Mouse (Mus musculus): ENCODE measurements around the gene Xirp1. TPM values are rescaled to one million over a fixed set of nuclear protein-coding genes. Genes with fewer than 3 reads are reported as not detected.
A peak's percentile ranks its signal among the peaks of the same experiment; 100 is the strongest.

Xirp1 gene
- polyA plus RNA-seq, 1 experiment from 2014 or later = not detected

DNA sequence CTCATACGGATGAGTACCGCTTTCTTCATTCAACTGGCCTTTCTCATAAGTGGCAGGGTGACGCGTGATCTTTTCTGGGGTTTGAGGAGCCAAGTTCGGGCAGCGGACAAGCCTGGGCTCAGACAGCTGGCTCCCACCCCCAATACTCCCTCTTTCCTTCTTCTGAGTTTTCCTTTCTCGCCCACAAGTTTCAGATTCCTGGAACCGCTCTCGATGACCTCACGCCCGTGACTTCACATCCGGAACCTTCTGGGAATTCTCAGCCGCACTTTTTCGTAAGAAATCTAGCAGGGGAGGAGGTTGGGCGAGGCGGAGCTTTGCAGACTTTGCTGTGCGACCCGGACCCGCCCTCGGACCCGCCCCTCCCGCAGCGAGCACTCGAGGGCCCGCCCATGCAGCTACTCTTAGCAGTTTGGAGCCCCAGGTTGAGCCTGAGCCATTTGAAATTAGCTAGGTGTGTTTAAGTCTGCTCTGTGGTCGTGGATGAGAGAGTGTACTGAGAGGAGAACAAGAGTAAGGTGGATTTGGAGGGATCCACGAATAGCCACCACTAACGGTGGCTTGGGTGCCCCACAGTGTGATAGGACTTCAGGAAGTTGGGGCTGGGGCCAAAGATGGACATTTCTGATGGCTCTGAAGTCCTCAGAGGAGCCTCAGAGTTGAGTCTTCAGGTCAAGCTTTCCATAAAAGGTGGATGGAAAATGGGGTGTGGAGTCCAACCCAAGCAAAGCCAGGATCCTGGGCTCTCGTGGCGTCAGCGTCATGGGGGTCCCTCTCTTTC, 21.3 kb downstream of the Xirp1 start:
- WGBS = 10% methylated on average over 31 of the region's 31 CpGs
- Histone ChIP-seq H3K36me3 (ENCODE audit: control insufficient read depth, insufficient read depth, low read length) (no peaks in the 10 kb centered on the region), H3K27me3 (ENCODE audit: control insufficient read depth, insufficient read depth, low read length) (no peaks in the 10 kb centered on the region), H3K27ac (ENCODE audit: low read depth, low read length) (peak overlapping the region; percentile 74; the same call in 1 of the 2 replicates), H3K4me3 (ENCODE audit: low read length) (peak overlapping the region; percentile 39), H3K9me3 (ENCODE audit: control insufficient read depth, low read length) (no peaks in the 10 kb centered on the region), H3K4me2 (replicated peaks; ENCODE audit: low read depth, low read length) (peak overlapping the region; percentile 67), H3K4me1 (ENCODE audit: control insufficient read depth, insufficient read depth, low read length) (0 out of 2 replicates have a peak, but pooled peaks cover 5% of the 10 kb centered on the region), H3K9ac (ENCODE audit: low read depth, low read length) (peak overlapping the region; percentile 58)
- peak; percentile 92 for ATAC-seq (ENCODE audit: low FRiP score, low TSS enrichment)

DNA sequence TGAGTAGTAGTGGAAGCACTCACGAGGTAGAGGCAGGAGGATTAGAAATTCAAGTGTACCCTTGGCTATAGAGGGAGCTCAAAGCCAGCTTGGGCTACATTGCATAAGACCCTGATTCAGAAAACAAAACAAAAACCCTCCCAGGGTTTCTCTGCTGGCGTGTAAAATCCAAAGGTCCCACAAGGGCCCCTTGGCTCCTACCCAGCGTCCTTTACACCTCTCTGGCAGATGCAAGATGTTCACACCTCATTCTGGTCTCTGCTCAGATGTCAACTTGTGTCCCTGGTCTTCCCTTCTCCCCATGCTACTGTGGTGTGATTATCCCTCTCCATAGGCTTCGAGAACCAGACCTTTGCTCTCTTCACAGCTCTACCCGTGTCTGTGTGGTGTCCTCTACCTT, 22.6 kb downstream of the Xirp1 start:
- no peaks in the 10 kb centered on the region for H3K27me3 ChIP-seq (ENCODE audit: control insufficient read depth, insufficient read depth, low read length)
- H3K9ac ChIP-seq (ENCODE audit: low read depth, low read length) = no peak overlapping the region
- 0 out of 2 replicates have a peak, but pooled peaks cover 5% of the 10 kb centered on the region for H3K4me1 ChIP-seq (ENCODE audit: control insufficient read depth, insufficient read depth, low read length)
- no peaks in the 10 kb centered on the region for H3K9me3 ChIP-seq (ENCODE audit: control insufficient read depth, low read length)
- 65% methylated on average over 5 of the region's 5 CpGs for WGBS
- no peak for ATAC-seq (ENCODE audit: low FRiP score, low TSS enrichment)
- no peak overlapping the region for H3K4me2 ChIP-seq (replicated peaks; ENCODE audit: low read depth, low read length)
- no peaks in the 10 kb centered on the region for H3K36me3 ChIP-seq (ENCODE audit: control insufficient read depth, insufficient read depth, low read length)
- no peak overlapping the region for H3K4me3 ChIP-seq (ENCODE audit: low read length)
- no peak overlapping the region for H3K27ac ChIP-seq (ENCODE audit: low read depth, low read length)

DNA sequence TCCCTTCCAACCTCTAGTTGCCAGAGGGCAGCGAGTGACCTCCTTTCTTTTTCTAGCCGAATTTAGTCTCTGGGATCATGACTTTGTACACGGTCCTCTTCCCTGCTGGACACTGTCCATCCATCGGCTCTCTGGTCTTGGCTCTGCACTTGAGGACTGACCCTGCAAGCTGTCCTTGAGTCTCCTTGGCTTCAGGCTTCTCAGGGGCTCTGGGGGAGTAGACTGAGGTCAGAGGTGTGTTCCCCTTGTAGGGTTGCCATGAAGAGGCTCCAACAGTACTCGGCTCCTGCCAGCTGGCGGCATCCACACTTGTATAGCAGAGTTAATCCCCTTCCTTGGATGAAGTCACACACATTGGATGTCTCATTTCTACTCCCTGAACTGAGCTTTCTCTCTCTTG, 23.8 kb downstream of the Xirp1 start:
- Histone ChIP-seq H3K36me3 (ENCODE audit: control insufficient read depth, insufficient read depth, low read length) (no peaks in the 10 kb centered on the region), H3K4me2 (replicated peaks; ENCODE audit: low read depth, low read length) (no peak overlapping the region), H3K4me1 (ENCODE audit: control insufficient read depth, insufficient read depth, low read length) (0 out of 2 replicates have a peak, but pooled peaks cover 5% of the 10 kb centered on the region), H3K27me3 (ENCODE audit: control insufficient read depth, insufficient read depth, low read length) (no peaks in the 10 kb centered on the region), H3K9ac (ENCODE audit: low read depth, low read length) (no peak overlapping the region), H3K4me3 (ENCODE audit: low read length) (no peak overlapping the region), H3K27ac (ENCODE audit: low read depth, low read length) (no peak overlapping the region), H3K9me3 (ENCODE audit: control insufficient read depth, low read length) (no peaks in the 10 kb centered on the region)
- ATAC-seq (ENCODE audit: low FRiP score, low TSS enrichment) = no peak
- 74% methylated on average over 6 of the region's 6 CpGs for WGBS

DNA sequence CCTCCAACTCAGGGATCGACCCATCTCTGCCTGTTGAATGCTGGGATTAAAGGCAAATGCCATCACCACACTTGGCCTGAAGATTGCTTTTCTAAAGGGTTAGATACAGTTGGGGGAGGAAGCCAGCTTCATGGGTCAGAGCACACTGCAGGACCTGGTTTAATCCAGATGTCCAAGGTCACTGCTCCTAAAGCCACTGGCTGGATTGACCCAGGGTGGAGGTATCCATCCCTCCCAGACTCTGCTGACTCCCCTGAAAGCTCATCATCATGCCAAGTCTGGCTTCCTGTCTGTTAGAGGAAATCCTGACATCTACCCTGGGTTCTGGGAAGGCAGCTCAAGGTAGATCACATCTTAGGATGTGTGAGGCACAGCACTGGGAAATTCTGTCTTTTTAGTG, 24.6 kb downstream of the Xirp1 start:
- Histone ChIP-seq H3K27ac (ENCODE audit: low read depth, low read length) (no peak overlapping the region), H3K9me3 (ENCODE audit: control insufficient read depth, low read length) (no peaks in the 10 kb centered on the region), H3K36me3 (ENCODE audit: control insufficient read depth, insufficient read depth, low read length) (no peaks in the 10 kb centered on the region), H3K4me3 (ENCODE audit: low read length) (no peak overlapping the region), H3K9ac (ENCODE audit: low read depth, low read length) (no peak overlapping the region), H3K4me2 (replicated peaks; ENCODE audit: low read depth, low read length) (no peak overlapping the region), H3K27me3 (ENCODE audit: control insufficient read depth, insufficient read depth, low read length) (no peaks in the 10 kb centered on the region), H3K4me1 (ENCODE audit: control insufficient read depth, insufficient read depth, low read length) (0 out of 2 replicates have a peak, but pooled peaks cover 5% of the 10 kb centered on the region)
- no peak for ATAC-seq (ENCODE audit: low FRiP score, low TSS enrichment)
- 80% methylated on average over 1 of the region's 1 CpGs for WGBS

DNA sequence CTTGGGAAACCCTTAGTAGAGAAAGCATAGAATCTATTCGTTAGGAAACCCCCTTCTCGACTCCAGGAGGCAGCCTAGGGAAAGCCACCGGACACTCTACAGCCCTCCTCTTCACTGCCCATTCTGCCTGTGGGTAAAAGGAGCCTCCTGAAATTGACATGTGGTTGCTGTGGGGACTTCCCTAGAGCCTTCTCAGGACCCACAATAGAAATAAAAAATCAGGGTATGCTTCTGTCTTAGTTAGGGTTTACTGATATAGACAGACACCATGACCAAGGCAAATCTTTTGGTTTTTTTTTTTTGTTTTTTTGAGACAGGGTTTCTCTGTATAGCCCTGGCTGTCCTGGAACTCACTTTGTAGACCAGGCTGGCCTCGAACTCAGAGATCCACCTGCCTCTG, 27.3 kb downstream of the Xirp1 start:
- ATAC-seq (ENCODE audit: low FRiP score, low TSS enrichment) = no peak
- Histone ChIP-seq H3K4me2 (replicated peaks; ENCODE audit: low read depth, low read length) (no peak overlapping the region), H3K9me3 (ENCODE audit: control insufficient read depth, low read length) (no peaks in the 10 kb centered on the region), H3K4me1 (ENCODE audit: control insufficient read depth, insufficient read depth, low read length) (no peaks in the 10 kb centered on the region), H3K36me3 (ENCODE audit: control insufficient read depth, insufficient read depth, low read length) (no peaks in the 10 kb centered on the region), H3K4me3 (ENCODE audit: low read length) (no peak overlapping the region), H3K9ac (ENCODE audit: low read depth, low read length) (no peak overlapping the region), H3K27ac (ENCODE audit: low read depth, low read length) (no peak overlapping the region), H3K27me3 (ENCODE audit: control insufficient read depth, insufficient read depth, low read length) (no peaks in the 10 kb centered on the region)
- WGBS = 95% methylated on average over 4 of the region's 4 CpGs

DNA sequence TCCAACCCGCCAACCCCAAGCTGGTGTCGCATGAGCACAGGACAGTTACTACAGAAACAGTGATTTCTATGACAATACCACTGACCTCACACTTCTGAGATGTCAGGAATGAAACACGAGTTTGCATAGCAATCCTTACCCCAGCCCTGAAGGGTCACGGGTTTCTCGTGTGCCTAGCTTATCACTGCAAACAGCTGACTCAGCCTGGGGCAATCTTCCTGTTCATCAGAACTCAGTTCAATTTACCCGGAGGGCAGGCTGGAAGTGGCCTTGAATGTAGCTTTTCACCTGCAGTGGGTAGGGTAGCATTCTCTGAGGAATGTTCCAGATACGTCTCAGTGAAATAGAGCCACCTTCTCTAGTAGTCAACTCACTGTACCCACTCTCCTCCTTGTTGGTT, 29.2 kb downstream of the Xirp1 start:
- Histone ChIP-seq H3K27ac (ENCODE audit: low read depth, low read length) (no peak overlapping the region), H3K4me3 (ENCODE audit: low read length) (no peak overlapping the region), H3K27me3 (ENCODE audit: control insufficient read depth, insufficient read depth, low read length) (no peaks in the 10 kb centered on the region), H3K4me1 (ENCODE audit: control insufficient read depth, insufficient read depth, low read length) (no peaks in the 10 kb centered on the region), H3K9me3 (ENCODE audit: control insufficient read depth, low read length) (no peaks in the 10 kb centered on the region), H3K9ac (ENCODE audit: low read depth, low read length) (no peak overlapping the region), H3K36me3 (ENCODE audit: control insufficient read depth, insufficient read depth, low read length) (no peaks in the 10 kb centered on the region), H3K4me2 (replicated peaks; ENCODE audit: low read depth, low read length) (no peak overlapping the region)
- 63% methylated on average over 7 of the region's 7 CpGs for WGBS
- no peak for ATAC-seq (ENCODE audit: low FRiP score, low TSS enrichment)

DNA sequence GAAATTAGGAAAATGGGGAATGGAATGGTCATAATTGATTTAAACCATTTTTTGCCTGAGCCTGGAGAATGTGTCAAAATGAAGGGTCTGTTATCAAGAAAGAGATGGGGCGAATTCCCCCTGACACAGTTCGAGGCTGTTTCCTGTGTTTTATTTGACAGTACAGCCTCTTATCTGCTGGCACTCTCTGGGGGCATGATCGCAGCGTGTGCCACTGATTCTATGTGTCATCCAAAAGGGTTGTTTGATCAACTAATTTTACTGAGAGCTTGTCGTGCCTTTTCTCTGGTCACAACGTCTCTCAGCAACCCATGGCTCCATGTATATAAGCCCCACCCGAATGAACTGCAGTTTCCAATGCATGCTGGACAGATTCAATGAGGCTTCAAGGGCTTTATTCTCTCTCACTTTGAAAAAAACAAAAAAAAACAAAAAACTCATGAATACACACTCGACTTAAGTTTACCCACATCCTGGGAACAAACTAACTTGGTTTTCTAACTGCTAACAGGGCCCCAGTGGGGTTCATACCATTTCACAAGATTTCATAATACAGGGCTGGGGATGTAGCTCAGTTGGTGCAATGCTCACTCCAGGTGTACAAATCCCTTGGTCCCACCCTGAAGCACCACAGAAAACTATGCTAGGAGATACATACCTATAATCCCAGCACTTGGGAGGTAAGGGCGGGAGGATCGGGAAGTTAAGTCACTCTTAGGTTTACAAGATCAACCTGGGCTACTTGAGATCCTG, 30.1 kb downstream of the Xirp1 start:
- no peaks in the 10 kb centered on the region for H3K36me3 ChIP-seq (ENCODE audit: control insufficient read depth, insufficient read depth, low read length)
- no peaks in the 10 kb centered on the region for H3K9me3 ChIP-seq (ENCODE audit: control insufficient read depth, low read length)
- H3K9ac ChIP-seq (ENCODE audit: low read depth, low read length) = no peak overlapping the region
- no peak for ATAC-seq (ENCODE audit: low FRiP score, low TSS enrichment)
- WGBS = 78% methylated on average over 10 of the region's 10 CpGs
- H3K4me2 ChIP-seq (replicated peaks; ENCODE audit: low read depth, low read length) = no peak overlapping the region
- H3K27me3 ChIP-seq (ENCODE audit: control insufficient read depth, insufficient read depth, low read length) = no peaks in the 10 kb centered on the region
- H3K4me1 ChIP-seq (ENCODE audit: control insufficient read depth, insufficient read depth, low read length) = no peaks in the 10 kb centered on the region
- no peak overlapping the region for H3K27ac ChIP-seq (ENCODE audit: low read depth, low read length)
- no peak overlapping the region for H3K4me3 ChIP-seq (ENCODE audit: low read length)

DNA sequence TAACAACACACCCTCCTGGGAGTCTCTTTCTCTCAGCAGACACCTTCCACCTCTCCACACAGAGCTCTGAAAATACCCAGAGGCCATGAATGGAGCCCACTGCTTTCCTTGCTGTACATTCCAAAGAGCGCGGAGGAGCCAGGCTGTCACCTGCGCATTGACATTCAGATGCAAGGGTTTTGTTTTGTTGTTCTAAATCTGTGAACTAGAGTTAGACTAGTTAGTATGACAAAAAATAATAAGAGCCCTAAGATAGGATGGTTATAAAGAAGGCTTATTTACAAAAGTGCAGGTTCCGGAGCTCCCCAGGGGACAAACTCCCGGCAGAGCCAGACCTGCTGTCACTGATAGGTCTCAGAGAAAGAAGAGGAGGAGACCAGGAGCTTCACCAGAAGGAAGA, 32.1 kb downstream of the Xirp1 start:
- Histone ChIP-seq H3K4me1 (ENCODE audit: control insufficient read depth, insufficient read depth, low read length) (no peaks in the 10 kb centered on the region), H3K27me3 (ENCODE audit: control insufficient read depth, insufficient read depth, low read length) (no peaks in the 10 kb centered on the region), H3K4me3 (ENCODE audit: low read length) (no peak overlapping the region), H3K9me3 (ENCODE audit: control insufficient read depth, low read length) (no peaks in the 10 kb centered on the region), H3K9ac (ENCODE audit: low read depth, low read length) (no peak overlapping the region), H3K36me3 (ENCODE audit: control insufficient read depth, insufficient read depth, low read length) (no peaks in the 10 kb centered on the region), H3K27ac (ENCODE audit: low read depth, low read length) (no peak overlapping the region), H3K4me2 (replicated peaks; ENCODE audit: low read depth, low read length) (no peak overlapping the region)
- WGBS = 27% methylated on average over 5 of the region's 5 CpGs
- no peak for ATAC-seq (ENCODE audit: low FRiP score, low TSS enrichment)

DNA sequence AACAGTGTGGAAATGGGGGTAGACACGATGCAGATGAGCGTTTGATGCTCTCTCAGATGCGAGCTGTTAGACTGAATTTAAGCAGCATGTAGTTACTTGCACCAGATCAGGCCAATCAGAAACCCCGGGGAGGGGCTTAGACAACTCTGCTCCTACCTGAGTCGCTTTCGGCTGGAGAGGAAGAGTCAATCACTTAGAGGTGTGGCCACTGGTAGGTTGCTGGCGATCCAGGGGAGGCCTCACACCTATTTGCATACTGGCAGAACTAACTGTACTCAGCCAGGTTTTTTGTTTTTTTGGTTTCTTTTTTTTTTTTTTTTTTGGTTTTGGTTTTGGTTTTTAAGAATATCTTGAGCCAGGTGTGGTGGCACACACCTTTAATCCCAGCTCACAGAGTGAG, 35.1 kb downstream of the Xirp1 start:
- ATAC-seq (ENCODE audit: low FRiP score, low TSS enrichment) = no peak
- H3K9ac ChIP-seq (ENCODE audit: low read depth, low read length) = no peak overlapping the region
- no peak overlapping the region for H3K4me2 ChIP-seq (replicated peaks; ENCODE audit: low read depth, low read length)
- no peak overlapping the region for H3K27ac ChIP-seq (ENCODE audit: low read depth, low read length)
- H3K4me3 ChIP-seq (ENCODE audit: low read length) = no peak overlapping the region
- peaks cover 9% of the 10 kb centered on the region; the same call in 1 of the 2 replicates for H3K4me1 ChIP-seq (ENCODE audit: control insufficient read depth, insufficient read depth, low read length)
- H3K36me3 ChIP-seq (ENCODE audit: control insufficient read depth, insufficient read depth, low read length) = no peaks in the 10 kb centered on the region
- no peaks in the 10 kb centered on the region for H3K9me3 ChIP-seq (ENCODE audit: control insufficient read depth, low read length)
- 44% methylated on average over 7 of the region's 7 CpGs for WGBS
- no peaks in the 10 kb centered on the region for H3K27me3 ChIP-seq (ENCODE audit: control insufficient read depth, insufficient read depth, low read length)
